Mouse (Mus musculus) embryonic facial prominence, embryonic 15.5 days (tissue): ENCODE results near the gene Nol3. TPM values are rescaled to one million over a fixed set of nuclear protein-coding genes. Genes with fewer than 3 reads are reported as not detected.
"Not testable (repeated sequence)": the region's sequence is repeated elsewhere in the genome, so short reads cannot be mapped to it uniquely, and the experiment has no call there.

Source experiments
- ATAC-seq: fragments of 200-750 bp; cut with Nextera tagmentation; 2 replicates; pipeline ENCODE4 v1.8.0; 2017; ENCODE audit warnings: low read depth, moderate TSS enrichment; ENCODE audit not compliant: insufficient number of reproducible peaks, low FRiP score, low TSS enrichment
- H3K27ac ChIP-seq: fragments of 300-500 bp; sonication (generic); replicated peaks from 2 replicates; pipeline ENCODE4 v1.5.1; 2015; ENCODE audit warnings: mild to moderate bottlenecking, inconsistent platforms
- H3K27me3 ChIP-seq: fragments of 300-500 bp; sonication (generic); 2 replicates; pipeline ENCODE4 v1.6.1; 2015; ENCODE audit warnings: inconsistent platforms
- H3K36me3 ChIP-seq: fragments of 300-500 bp; sonication (generic); 2 replicates; pipeline ENCODE4 v1.6.1; 2015; ENCODE audit warnings: mild to moderate bottlenecking, inconsistent platforms
- H3K4me1 ChIP-seq: fragments of 300-500 bp; sonication (generic); 2 replicates; pipeline ENCODE4 v1.6.1; 2015; ENCODE audit warnings: inconsistent platforms
- H3K4me2 ChIP-seq: fragments of 300-500 bp; sonication (generic); replicated peaks from 2 replicates; pipeline ENCODE4 v1.6.1; 2015; ENCODE audit warnings: mild to moderate bottlenecking, inconsistent platforms
- H3K4me3 ChIP-seq: fragments of 300-500 bp; sonication (generic); replicated peaks from 2 replicates; pipeline ENCODE4 v1.5.1; 2015; ENCODE audit warnings: mild to moderate bottlenecking, inconsistent platforms
- H3K9ac ChIP-seq: fragments of 300-500 bp; sonication (generic); 2 replicates; pipeline ENCODE4 v1.6.1; 2015; ENCODE audit warnings: inconsistent platforms
- H3K9me3 ChIP-seq: fragments of 300-500 bp; sonication (generic); replicated peaks from 2 replicates; pipeline ENCODE4 v1.6.1; 2016; ENCODE audit warnings: inconsistent platforms
- WGBS: fragments of 180-500 bp; shearing (Covaris S2); methylation state at CpG from one replicate; pipeline ENCODE4 v1.1.7; 2015; 5-methylcytosine and 5-hydroxymethylcytosine counted together
- polyA plus RNA-seq: library from polyadenylated mRNA; unstranded; fragments of >200 nt; fragmentation: Nextera tagmentation; extraction: Ambion mirVana; gene quantifications from 2 replicates; pipeline ENCODE4 v1.2.1, GENCODE M21; 2015

Nol3 gene
- 3.6 and 4.4 TPM in 2 replicates for polyA plus RNA-seq

DNA sequence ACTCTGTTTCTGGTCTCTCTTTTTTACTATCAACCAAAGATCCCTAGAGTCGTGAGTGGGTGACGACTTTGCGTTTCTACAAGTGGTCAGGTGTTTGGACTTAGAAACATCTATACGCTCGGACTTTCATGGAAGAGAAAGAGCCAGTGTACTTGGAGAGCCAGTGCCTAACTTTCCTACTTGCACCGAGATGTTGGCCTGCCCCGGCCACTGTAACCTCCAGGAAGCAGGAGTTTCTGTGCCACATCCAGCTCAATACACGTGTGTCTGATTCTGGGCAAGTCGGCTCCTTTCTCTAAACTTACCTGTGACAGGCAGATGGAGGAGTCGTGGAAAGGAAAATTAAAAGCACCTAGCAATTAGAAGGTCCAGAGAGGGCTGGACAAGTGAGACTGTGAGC, at the start of gene Nol3:
Nol3 (plus strand) TSS at position 301 of the 400 bp plus-strand sequence.
- no peak for ATAC-seq
- peaks cover 83% of the 10 kb centered on the region for H3K27me3 ChIP-seq
- WGBS: 8% methylated on average over 10 of the region's 10 CpGs

DNA sequence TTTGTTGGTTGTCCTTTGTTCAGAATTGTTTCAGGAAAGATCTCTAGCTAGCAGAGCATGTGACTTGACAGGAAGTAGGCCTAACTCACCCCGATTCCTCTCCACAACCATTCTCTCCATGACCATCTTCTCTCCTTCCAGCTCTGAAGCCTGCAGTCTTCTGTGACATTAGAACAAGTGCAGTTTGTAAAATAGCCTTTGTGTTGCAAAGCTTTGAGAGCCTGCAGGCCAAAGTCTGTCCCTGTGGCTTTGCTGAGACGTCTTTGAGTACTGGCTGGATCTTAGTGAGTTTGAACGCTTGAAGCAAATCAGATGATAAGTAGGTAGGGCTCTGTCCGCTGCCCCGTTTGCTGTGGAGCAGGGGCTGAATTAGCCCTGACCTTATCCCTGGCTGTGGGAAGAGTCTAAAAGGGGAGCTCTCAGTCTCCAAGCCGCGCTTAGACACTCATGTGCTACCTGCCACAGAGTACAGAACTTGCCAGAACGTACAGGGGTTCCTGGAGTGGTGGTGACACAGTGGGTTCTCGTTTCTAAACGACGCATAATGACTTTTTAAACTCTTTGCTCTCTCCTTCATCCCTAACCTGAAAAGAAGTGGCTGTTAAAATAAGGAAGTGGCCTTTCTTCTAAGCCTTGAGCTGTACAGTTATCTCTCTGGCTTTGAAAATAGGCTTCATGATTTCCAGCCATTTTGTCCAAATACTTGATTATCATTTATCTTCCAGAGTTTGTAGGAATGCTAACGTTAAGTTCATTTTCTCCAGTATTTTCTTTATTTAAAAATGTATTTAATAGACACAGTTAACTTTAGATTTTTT, 44.2 kb upstream of the Nol3 start:
- H3K27ac ChIP-seq: no peak overlapping the region
- H3K9ac ChIP-seq: no peak overlapping the region
- 78% methylated on average over 12 of the region's 12 CpGs for WGBS
- no peak for ATAC-seq
- H3K27me3 ChIP-seq: no peaks in the 10 kb centered on the region
- no peak overlapping the region for H3K4me2 ChIP-seq
- no peaks in the 10 kb centered on the region for H3K4me1 ChIP-seq
- no peak overlapping the region for H3K4me3 ChIP-seq
- peaks cover 18% of the 10 kb centered on the region for H3K36me3 ChIP-seq
- no peaks in the 10 kb centered on the region for H3K9me3 ChIP-seq

More for the DNA sequence above, at the start of gene Nol3:
- Histone ChIP-seq H3K9ac (0 out of 2 replicates have a peak within 1 kb of the TSS, but pooled peaks have one; percentile 16), H3K27ac (no peak within 1 kb of the TSS), H3K4me2 (peak within 1 kb of the TSS; percentile 79), H3K9me3 (no peaks in the 10 kb centered on the region), H3K4me3 (peak within 1 kb of the TSS; percentile 41), H3K4me1 (peaks cover 31% of the 10 kb centered on the region), H3K36me3 (no peaks in the 10 kb centered on the region)

DNA sequence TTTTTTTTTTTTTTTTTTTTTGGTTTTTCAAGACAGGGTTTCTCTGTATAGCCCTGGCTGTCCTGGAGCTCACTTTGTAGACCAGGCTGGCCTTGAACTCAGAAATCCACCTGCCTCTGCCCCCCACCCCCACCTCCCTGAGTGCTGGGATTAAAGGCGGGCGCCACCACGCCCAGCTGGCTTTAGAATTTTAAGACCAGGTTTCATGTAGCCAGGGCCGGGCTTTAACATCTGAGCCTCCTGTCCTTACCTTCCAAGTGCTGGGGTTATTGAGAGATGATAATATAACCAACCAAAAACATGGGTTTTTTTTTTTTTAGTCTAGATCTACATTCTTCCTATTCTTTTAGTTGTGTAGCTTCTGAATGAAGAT, 43.6 kb upstream of the Nol3 start:
- H3K4me1 ChIP-seq, ATAC-seq, H3K27me3 ChIP-seq, H3K27ac ChIP-seq, H3K4me3 ChIP-seq, H3K9ac ChIP-seq, H3K9me3 ChIP-seq, H3K4me2 ChIP-seq: not testable (repeated sequence)
- WGBS: 76% methylated on average over 4 of the region's 4 CpGs
- H3K36me3 ChIP-seq: peaks cover 19% of the 10 kb centered on the region

DNA sequence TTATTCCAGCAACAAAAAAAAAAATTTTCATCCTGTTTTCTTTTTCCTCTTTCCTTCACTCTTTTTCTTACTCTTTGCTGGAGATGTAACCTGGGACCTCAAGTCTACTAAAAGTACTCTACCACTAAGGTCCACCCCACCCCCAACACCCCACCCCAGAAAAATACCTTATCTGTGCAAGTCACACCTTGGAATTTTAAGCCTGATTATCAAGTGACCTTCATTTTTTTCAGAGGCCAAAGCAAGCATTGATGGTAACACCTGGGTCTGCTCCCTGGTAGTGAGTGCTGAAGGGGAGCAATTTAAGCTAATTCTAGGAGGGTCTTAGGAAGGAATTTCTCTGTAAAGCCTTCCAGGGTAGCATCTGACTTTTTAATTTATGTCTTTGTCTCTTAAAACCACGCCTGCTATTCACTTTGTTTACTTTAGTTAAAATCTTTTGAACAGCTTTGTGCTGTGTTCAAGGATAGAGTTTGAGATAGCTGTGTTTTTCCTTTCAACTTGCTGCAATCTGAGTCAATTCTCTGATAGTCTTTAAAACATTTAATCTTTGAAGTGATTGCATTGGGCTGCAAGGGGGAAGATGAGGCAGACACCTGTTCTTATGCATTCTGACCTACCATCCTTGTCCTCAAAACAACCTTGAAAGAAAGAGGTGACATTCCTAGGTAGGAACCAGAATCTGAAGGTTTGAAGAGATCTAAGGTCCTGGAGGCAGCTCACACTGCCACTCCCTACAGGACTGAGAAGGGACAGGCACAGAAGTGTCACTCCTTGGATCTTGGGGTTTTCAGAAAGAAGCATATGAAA, 42.6 kb upstream of the Nol3 start:
- H3K36me3 ChIP-seq: peaks cover 24% of the 10 kb centered on the region
- H3K4me1 ChIP-seq: no peaks in the 10 kb centered on the region
- ATAC-seq: no peak
- H3K4me3 ChIP-seq: no peak overlapping the region
- H3K9ac ChIP-seq: no peak overlapping the region
- 61% methylated on average over 1 of the region's 1 CpGs for WGBS
- H3K4me2 ChIP-seq: no peak overlapping the region
- H3K9me3 ChIP-seq: no peaks in the 10 kb centered on the region
- H3K27ac ChIP-seq: no peak overlapping the region
- H3K27me3 ChIP-seq: no peaks in the 10 kb centered on the region

DNA sequence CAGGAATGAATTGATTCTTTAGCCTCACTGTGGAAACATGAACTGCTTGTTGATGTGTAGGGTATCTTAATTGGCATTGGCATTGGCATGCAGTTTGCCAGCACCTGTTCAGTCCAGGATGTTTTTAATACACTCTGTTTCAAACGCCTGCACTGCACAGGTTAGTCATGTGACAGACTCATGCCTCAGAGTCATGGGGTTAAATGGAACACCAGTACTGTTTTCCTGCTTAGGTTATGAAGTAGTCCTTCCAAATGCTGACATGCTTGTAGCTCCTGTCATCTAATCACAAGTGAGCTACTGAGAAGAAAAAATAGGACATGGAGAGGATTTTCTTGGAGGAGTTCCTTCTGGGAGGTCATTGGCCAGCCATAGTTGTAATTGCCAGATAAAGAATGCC, 40.7 kb upstream of the Nol3 start:
- WGBS: 69% methylated on average over 1 of the region's 1 CpGs
- Histone ChIP-seq H3K9me3 (no peaks in the 10 kb centered on the region), H3K4me1 (no peaks in the 10 kb centered on the region), H3K4me3 (no peak overlapping the region), H3K4me2 (no peak overlapping the region), H3K9ac (no peak overlapping the region), H3K27me3 (no peaks in the 10 kb centered on the region), H3K36me3 (peaks cover 41% of the 10 kb centered on the region), H3K27ac (no peak overlapping the region)
- no peak for ATAC-seq

DNA sequence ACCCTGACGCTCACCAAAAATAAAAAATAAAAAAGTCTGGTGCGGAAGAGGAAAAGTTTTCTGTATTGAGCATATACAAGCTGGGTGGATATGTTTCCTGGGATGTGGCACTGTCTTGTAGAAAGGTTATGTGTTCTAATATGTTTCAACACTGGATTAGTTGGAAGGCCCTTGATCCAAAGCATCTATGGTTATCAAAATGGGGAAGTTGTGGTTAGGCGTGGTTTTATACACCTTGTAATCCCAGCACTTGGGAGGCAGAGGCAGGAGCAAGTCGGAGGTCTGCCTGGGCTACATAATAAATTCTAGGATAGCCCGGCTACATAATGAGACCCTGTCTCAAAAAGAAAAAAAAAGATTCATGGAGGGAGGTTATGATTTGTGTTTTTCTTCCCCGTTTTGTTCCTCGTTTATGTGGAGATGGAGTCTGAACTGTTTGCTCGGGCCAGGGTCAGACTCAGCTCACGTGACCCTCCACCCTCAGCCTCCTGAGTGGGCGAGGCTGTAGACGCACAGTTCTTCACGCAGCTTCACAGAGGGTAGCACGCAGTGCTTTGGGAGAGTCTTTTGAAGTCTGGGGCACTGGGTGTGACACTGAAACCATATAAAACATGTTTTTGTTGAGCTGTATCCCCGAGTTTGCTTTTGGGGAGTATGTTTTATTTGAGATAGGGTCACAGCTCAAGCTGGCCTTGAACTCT, 38.3 kb upstream of the Nol3 start:
- H3K36me3 ChIP-seq: peaks cover 57% of the 10 kb centered on the region
- no peak overlapping the region for H3K4me2 ChIP-seq
- no peaks in the 10 kb centered on the region for H3K9me3 ChIP-seq
- no peak overlapping the region for H3K9ac ChIP-seq
- WGBS: 90% methylated on average over 14 of the region's 14 CpGs
- no peak overlapping the region for H3K4me3 ChIP-seq
- H3K27ac ChIP-seq: no peak overlapping the region
- H3K4me1 ChIP-seq: no peaks in the 10 kb centered on the region
- no peaks in the 10 kb centered on the region for H3K27me3 ChIP-seq
- ATAC-seq: no peak

DNA sequence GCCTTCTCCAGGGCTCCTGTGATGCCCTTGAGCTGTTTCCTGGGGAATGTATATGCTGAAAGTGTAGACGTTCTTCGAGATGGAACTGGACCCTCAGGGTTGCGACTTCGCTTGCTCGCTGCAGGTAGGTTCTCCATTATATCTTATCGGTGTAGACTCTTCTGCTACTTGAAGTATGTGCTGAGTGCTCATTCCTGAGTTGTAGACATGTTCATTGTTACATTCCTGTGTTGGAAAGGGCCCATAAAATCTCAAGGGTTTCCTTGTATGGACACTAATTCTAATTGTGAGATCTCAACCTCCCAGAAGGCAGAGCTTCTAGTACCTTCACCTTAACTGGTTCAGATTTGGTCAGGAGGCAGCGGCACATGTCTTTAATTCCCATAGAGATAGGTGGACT, 34.9 kb upstream of the Nol3 start:
- no peak overlapping the region for H3K9ac ChIP-seq
- H3K9me3 ChIP-seq: no peaks in the 10 kb centered on the region
- H3K27ac ChIP-seq: no peak overlapping the region
- no peak overlapping the region for H3K4me3 ChIP-seq
- H3K27me3 ChIP-seq: no peaks in the 10 kb centered on the region
- no peak for ATAC-seq
- H3K4me2 ChIP-seq: no peak overlapping the region
- no peaks in the 10 kb centered on the region for H3K4me1 ChIP-seq
- 94% methylated on average over 7 of the region's 7 CpGs for WGBS
- H3K36me3 ChIP-seq: peaks cover 51% of the 10 kb centered on the region

DNA sequence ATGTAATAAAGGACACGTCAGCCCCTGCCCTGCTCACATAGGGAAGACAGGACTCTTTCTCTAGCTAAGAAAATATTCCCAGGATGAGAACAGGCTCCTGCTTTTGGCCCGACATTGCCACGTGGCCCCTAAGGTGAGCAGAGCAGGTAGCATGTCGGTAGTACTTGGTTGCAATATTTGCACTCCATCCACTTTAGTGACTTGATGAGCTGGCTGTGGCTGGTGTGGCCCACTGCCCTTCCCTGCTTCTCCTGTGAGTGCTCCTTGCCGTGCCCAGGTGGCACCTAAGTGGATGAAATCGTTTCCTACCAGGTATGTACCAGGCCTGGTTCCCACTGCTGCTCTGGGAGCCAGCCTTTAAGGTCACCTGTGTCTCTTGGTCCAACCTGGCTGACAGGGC, 24.0 kb upstream of the Nol3 start:
- Histone ChIP-seq H3K9ac (no peak overlapping the region), H3K4me1 (peaks cover 27% of the 10 kb centered on the region), H3K4me3 (no peak overlapping the region), H3K36me3 (peaks cover 56% of the 10 kb centered on the region), H3K4me2 (no peak overlapping the region), H3K27me3 (peaks cover 3% of the 10 kb centered on the region; the same call in 1 of the 2 replicates), H3K27ac (no peak overlapping the region), H3K9me3 (no peaks in the 10 kb centered on the region)
- WGBS: 87% methylated on average over 6 of the region's 6 CpGs
- no peak for ATAC-seq

DNA sequence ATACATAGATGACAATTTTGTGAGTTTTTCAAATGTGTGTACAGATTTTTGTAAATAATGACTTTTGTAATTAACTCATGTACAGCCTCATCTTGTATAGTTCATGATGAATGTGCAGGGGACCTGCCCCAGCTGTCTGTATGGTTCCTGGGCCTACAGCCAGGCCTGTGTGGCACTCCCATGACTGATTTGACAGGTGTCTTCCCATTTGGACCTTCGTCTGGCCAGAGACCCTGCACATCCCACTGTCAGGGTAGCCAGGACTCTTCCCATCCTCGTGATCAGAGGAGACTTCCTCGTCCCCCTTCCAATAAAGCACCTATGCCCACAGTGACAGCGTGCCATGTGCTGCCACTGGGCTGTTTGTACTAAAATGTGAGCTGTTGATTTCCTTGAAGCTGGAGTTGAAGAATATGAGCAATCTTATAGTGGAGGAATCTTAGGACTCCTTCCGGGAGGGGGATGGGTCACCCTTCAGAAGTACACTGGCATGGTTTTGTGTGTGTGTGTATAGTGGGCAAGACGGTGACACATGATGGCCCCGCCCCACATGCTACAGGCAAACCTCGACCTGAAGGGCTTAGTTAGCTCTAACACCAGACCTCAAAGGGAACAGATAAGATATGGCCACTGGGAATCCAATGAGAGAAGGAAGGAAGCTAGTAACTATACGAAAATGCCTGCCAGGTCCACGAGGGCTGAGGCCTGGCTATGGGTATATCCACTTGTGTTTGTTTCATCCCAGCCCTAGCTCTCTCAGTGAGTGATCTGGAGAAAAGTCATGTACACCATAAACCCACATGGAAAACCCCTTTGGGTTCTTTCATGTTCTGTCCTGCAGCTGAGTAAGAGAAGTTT, 23.0 kb upstream of the Nol3 start:
- H3K27ac ChIP-seq: no peak overlapping the region
- H3K9me3 ChIP-seq: no peaks in the 10 kb centered on the region
- H3K27me3 ChIP-seq: peaks cover 6% of the 10 kb centered on the region
- no peak overlapping the region for H3K9ac ChIP-seq
- peak overlapping the region; percentile 92 for H3K4me2 ChIP-seq
- no peak for ATAC-seq
- peaks cover 27% of the 10 kb centered on the region for H3K4me1 ChIP-seq
- WGBS: 83% methylated on average over 10 of the region's 10 CpGs
- peak overlapping the region; percentile 67; the same call in 1 of the 2 replicates for H3K4me3 ChIP-seq
- peaks cover 52% of the 10 kb centered on the region for H3K36me3 ChIP-seq

DNA sequence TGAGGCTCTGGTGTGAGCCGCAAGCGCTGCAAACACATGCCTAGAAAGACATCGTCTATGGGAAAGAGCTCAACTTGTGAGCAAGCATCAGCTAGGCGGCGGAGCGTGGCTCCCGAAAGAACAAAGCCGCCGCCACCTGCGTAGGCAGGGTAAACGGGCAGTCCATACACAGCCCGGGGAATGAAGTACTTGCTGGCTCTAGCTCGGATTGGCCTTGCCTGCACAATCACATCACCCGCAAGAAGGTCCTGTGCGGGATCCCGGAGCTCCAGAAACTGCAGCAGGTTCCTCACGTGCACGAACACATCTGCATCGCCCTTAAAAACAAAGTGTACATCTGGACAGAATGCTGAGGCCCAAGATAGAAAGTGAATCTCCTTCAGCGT, 22.2 kb upstream of the Nol3 start:
- H3K4me3 ChIP-seq: peak overlapping the region; percentile 67
- peak overlapping the region; percentile 92 for H3K4me2 ChIP-seq
- no peak for ATAC-seq
- 35% methylated on average over 20 of the region's 20 CpGs for WGBS
- peak overlapping the region; percentile 95 for H3K27ac ChIP-seq
- peaks cover 31% of the 10 kb centered on the region for H3K4me1 ChIP-seq
- no peaks in the 10 kb centered on the region for H3K9me3 ChIP-seq
- peaks cover 14% of the 10 kb centered on the region for H3K27me3 ChIP-seq
- H3K9ac ChIP-seq: peak overlapping the region; percentile 73; the same call in 1 of the 2 replicates
- peaks cover 45% of the 10 kb centered on the region for H3K36me3 ChIP-seq
